Mouse (Mus musculus): Measurements from ENCODE around the gene Ubr1. TPM values are rescaled to one million over a fixed set of nuclear protein-coding genes. Genes with fewer than 3 reads are reported as not detected.

The Ubr1 gene
- polyA plus RNA-seq (2014; fragmentation: Nextera tagmentation; extraction: Ambion mirVana): 22.3 and 23.4 TPM in 2 replicates

DNA sequence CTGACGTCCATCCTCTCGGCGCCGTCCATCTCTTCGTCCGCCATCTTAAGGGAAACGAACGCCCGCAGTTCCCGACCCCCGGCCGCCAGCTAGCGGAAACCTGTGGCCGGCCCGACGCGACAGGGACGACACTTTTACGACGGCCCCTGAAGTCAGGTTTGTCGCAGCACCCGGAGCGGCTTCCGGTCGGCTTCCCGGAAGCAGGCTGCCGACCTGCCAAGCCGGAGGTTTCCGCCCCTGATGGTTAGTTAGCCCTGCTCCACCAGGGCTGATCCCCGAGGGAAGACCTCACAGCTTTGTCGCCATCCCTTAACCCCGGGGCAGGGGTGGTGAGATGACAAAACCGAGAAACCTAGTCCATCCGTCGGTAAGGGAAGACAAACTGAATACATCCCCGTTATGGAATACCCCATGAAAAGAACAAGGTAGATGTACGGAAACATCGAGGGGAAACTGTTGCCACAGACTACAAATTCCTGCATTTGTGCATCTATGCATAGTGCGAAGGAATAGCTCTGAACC is at the start of gene Ubr1:
Gene Ubr1, minus strand, starts transcription at position 157 of the 522 bp plus-strand sequence.
- H3K27me3 ChIP-seq (replicated peaks; ENCODE audit: control insufficient read depth, insufficient read depth, low read length): no peaks in the 10 kb centered on the region
- H3K4me1 ChIP-seq (replicated peaks; ENCODE audit: control insufficient read depth, insufficient read depth, low read length): peaks cover 9% of the 10 kb centered on the region
- H3K36me3 ChIP-seq (ENCODE audit: control insufficient read depth, insufficient read depth, low read length): no peaks in the 10 kb centered on the region
- peak within 1 kb of the TSS; percentile 75 for H3K27ac ChIP-seq (ENCODE audit: low read depth, low read length)
- no peaks in the 10 kb centered on the region for H3K9me3 ChIP-seq (ENCODE audit: control insufficient read depth, low read length)
- peak within 1 kb of the TSS; percentile 78 for H3K4me2 ChIP-seq
- 1% methylated on average over 39 of the region's 39 CpGs for WGBS
- peak; percentile 83 for DNase-seq (ENCODE audit: low spot score)
- peak within 1 kb of the TSS; percentile 82 for H3K9ac ChIP-seq (ENCODE audit: low read depth, low read length)
- peak within 1 kb of the TSS; percentile 75 for H3K4me3 ChIP-seq (ENCODE audit: low read depth, low read length)
- ATAC-seq (replicated peaks; ENCODE audit: low FRiP score): peak; percentile 83

DNA sequence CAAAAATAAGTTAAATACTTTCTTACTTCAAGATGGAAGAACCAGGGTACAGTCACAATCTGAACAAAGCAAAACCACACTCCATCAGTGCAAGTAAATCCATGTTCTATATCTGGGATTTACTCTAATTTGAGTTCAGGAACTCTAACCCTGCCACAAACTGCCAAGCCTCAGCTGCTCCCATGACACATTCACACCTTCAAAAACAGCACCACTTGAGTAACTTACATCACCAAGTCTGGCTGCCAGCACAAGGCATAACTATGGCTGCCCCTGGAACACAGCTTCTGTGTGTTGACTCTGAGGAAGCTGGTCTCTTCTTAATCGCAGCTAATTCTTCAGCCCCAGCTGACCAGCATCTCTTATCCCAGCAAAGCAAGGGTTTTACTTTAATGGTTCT is 46.6 kb upstream of the Ubr1 start:
- DNase-seq (ENCODE audit: low spot score) (no peak), ATAC-seq (replicated peaks; ENCODE audit: low FRiP score) (no peak)
- 90% methylated on average over 1 of the region's 1 CpGs for WGBS
- no peak overlapping the region for H3K27ac ChIP-seq (ENCODE audit: low read depth, low read length)
- no peaks in the 10 kb centered on the region for H3K27me3 ChIP-seq (replicated peaks; ENCODE audit: control insufficient read depth, insufficient read depth, low read length)
- H3K4me3 ChIP-seq (ENCODE audit: low read depth, low read length): no peak overlapping the region
- no peaks in the 10 kb centered on the region for H3K9me3 ChIP-seq (ENCODE audit: control insufficient read depth, low read length)
- no peak overlapping the region for H3K9ac ChIP-seq (ENCODE audit: low read depth, low read length)
- H3K36me3 ChIP-seq (ENCODE audit: control insufficient read depth, insufficient read depth, low read length): peaks cover 7% of the 10 kb centered on the region
- no peaks in the 10 kb centered on the region for H3K4me1 ChIP-seq (replicated peaks; ENCODE audit: control insufficient read depth, insufficient read depth, low read length)
- no peak overlapping the region for H3K4me2 ChIP-seq

DNA sequence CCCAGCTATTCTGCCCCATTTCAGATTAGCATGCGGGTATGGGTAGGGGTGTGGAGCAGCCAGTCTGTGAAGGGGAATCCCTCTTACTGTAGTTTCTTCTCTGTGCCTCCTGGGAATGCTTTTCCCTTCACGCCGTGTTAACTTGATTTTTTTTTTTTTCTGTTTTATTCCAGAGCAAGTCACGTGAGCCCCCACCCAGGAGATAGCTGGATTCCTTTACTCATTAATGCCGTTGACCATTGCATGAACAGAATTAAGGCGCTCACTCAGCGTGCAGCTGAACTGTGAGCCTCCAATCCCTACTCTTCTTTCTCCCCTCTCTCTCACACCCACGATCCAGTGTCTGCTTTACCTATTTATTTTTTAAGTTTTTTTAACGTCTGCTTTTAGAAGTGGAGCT is 45.7 kb upstream of the Ubr1 start:
- no peak overlapping the region for H3K4me2 ChIP-seq
- no peak overlapping the region for H3K9ac ChIP-seq (ENCODE audit: low read depth, low read length)
- WGBS: 88% methylated on average over 9 of the region's 9 CpGs
- ATAC-seq (replicated peaks; ENCODE audit: low FRiP score) (no peak), DNase-seq (ENCODE audit: low spot score) (no peak)
- no peak overlapping the region for H3K27ac ChIP-seq (ENCODE audit: low read depth, low read length)
- H3K9me3 ChIP-seq (ENCODE audit: control insufficient read depth, low read length): no peaks in the 10 kb centered on the region
- H3K4me1 ChIP-seq (replicated peaks; ENCODE audit: control insufficient read depth, insufficient read depth, low read length): no peaks in the 10 kb centered on the region
- H3K27me3 ChIP-seq (replicated peaks; ENCODE audit: control insufficient read depth, insufficient read depth, low read length): no peaks in the 10 kb centered on the region
- peaks cover 9% of the 10 kb centered on the region for H3K36me3 ChIP-seq (ENCODE audit: control insufficient read depth, insufficient read depth, low read length)
- H3K4me3 ChIP-seq (ENCODE audit: low read depth, low read length): no peak overlapping the region

- DNase-seq (ENCODE audit: low spot score) (no peak), ATAC-seq (replicated peaks; ENCODE audit: low FRiP score) (no peak)
- Histone ChIP-seq H3K4me2 (no peak overlapping the region), H3K9ac (ENCODE audit: low read depth, low read length) (no peak overlapping the region), H3K27me3 (replicated peaks; ENCODE audit: control insufficient read depth, insufficient read depth, low read length) (no peaks in the 10 kb centered on the region), H3K4me3 (ENCODE audit: low read depth, low read length) (no peak overlapping the region), H3K4me1 (replicated peaks; ENCODE audit: control insufficient read depth, insufficient read depth, low read length) (no peaks in the 10 kb centered on the region), H3K9me3 (ENCODE audit: control insufficient read depth, low read length) (no peaks in the 10 kb centered on the region), H3K27ac (ENCODE audit: low read depth, low read length) (no peak overlapping the region), H3K36me3 (ENCODE audit: control insufficient read depth, insufficient read depth, low read length) (peaks cover 9% of the 10 kb centered on the region)
- 77% methylated on average over 2 of the region's 2 CpGs for WGBS
Observed at GRCm38 (mm10) chr2:121015507-121015906, 45.0 kb upstream of the Ubr1 start.

- Histone ChIP-seq H3K9ac (ENCODE audit: low read depth, low read length) (no peak overlapping the region), H3K4me3 (ENCODE audit: low read depth, low read length) (no peak overlapping the region), H3K4me2 (no peak overlapping the region), H3K4me1 (replicated peaks; ENCODE audit: control insufficient read depth, insufficient read depth, low read length) (peaks cover 5% of the 10 kb centered on the region; the same call in 1 of the 2 replicates), H3K27ac (ENCODE audit: low read depth, low read length) (no peak overlapping the region), H3K36me3 (ENCODE audit: control insufficient read depth, insufficient read depth, low read length) (peaks cover 6% of the 10 kb centered on the region), H3K9me3 (ENCODE audit: control insufficient read depth, low read length) (no peaks in the 10 kb centered on the region), H3K27me3 (replicated peaks; ENCODE audit: control insufficient read depth, insufficient read depth, low read length) (no peaks in the 10 kb centered on the region)
- 90% methylated on average over 9 of the region's 9 CpGs for WGBS
- ATAC-seq (replicated peaks; ENCODE audit: low FRiP score): no peak
- DNase-seq (ENCODE audit: low spot score): no peak
Observed at GRCm38 (mm10) chr2:121012676-121013075, 42.2 kb upstream of the Ubr1 start.

DNA sequence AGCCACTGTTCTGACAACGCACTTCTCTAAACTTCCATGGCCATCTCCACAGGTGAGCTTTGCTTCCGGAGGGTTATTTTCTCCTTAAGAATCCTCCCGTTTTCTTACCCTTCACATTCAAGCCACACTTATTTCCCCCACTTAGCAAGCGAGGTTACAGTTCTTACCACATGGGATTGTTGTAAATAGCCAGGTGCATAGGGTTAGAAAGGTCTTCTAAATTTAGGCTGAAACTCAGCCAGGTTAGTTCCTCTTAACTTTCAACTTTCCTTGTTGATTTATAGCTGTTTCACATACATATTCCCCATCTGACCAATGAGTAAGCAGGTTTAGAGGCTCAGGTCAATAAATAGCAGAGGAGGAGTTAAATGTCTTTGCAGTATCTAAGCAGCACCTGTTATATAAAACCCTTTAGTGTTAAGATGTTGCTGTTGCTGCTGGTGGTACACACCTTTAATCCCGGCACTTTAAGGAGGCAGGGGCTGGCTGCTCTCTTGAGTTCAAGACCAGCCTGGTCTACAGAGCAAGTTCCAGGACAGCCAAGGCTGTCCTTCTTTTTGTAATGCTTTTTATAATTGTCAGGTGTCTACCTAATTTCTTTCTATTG is 38.7 kb upstream of the Ubr1 start:
- 27% methylated on average over 5 of the region's 5 CpGs for WGBS
- no peak overlapping the region for H3K27ac ChIP-seq (ENCODE audit: low read depth, low read length)

GRCm38 (mm10) chr2:121008664-121009007 is 38.1 kb upstream of the Ubr1 start:
- ATAC-seq (replicated peaks; ENCODE audit: low FRiP score): peak; percentile 18; the same call in 1 of the 2 replicates

More for the DNA sequence above, 38.7 kb upstream of the Ubr1 start:
- peak overlapping the region; percentile 78 for H3K4me2 ChIP-seq
- H3K4me1 ChIP-seq (replicated peaks; ENCODE audit: control insufficient read depth, insufficient read depth, low read length): peaks cover 5% of the 10 kb centered on the region; the same call in 1 of the 2 replicates
- H3K27me3 ChIP-seq (replicated peaks; ENCODE audit: control insufficient read depth, insufficient read depth, low read length): no peaks in the 10 kb centered on the region
- H3K9me3 ChIP-seq (ENCODE audit: control insufficient read depth, low read length): no peaks in the 10 kb centered on the region
- no peak for ATAC-seq (replicated peaks; ENCODE audit: low FRiP score)
- H3K4me3 ChIP-seq (ENCODE audit: low read depth, low read length): peak overlapping the region; percentile 81
- DNase-seq (ENCODE audit: low spot score): no peak
- H3K9ac ChIP-seq (ENCODE audit: low read depth, low read length): peak overlapping the region; percentile 69
- H3K36me3 ChIP-seq (ENCODE audit: control insufficient read depth, insufficient read depth, low read length): peaks cover 2% of the 10 kb centered on the region; the same call in 1 of the 2 replicates

GRCm38 (mm10) chr2:121007925-121008663 is 37.6 kb upstream of the Ubr1 start, which contains the start of gene Ccndbp1:
TSS of gene Ccndbp1 (plus strand) at chr2:121008403.
- Histone ChIP-seq H3K27ac (ENCODE audit: low read depth, low read length) (no peak within 1 kb of the TSS), H3K4me1 (replicated peaks; ENCODE audit: control insufficient read depth, insufficient read depth, low read length) (peaks cover 5% of the 10 kb centered on the region; the same call in 1 of the 2 replicates), H3K9ac (ENCODE audit: low read depth, low read length) (peak within 1 kb of the TSS; percentile 69), H3K4me3 (ENCODE audit: low read depth, low read length) (peak within 1 kb of the TSS; percentile 81), H3K27me3 (replicated peaks; ENCODE audit: control insufficient read depth, insufficient read depth, low read length) (no peaks in the 10 kb centered on the region), H3K9me3 (ENCODE audit: control insufficient read depth, low read length) (no peaks in the 10 kb centered on the region), H3K36me3 (ENCODE audit: control insufficient read depth, insufficient read depth, low read length) (peaks cover 2% of the 10 kb centered on the region; the same call in 1 of the 2 replicates), H3K4me2 (peak within 1 kb of the TSS; percentile 78)
- 2% methylated on average over 34 of the region's 34 CpGs for WGBS
- peak; percentile 96 for ATAC-seq (replicated peaks; ENCODE audit: low FRiP score)
- peak; percentile 88 for DNase-seq (ENCODE audit: low spot score)

More at GRCm38 (mm10) chr2:121008664-121009007, 38.1 kb upstream of the Ubr1 start:
- Histone ChIP-seq H3K4me2 (peak overlapping the region; percentile 78), H3K36me3 (ENCODE audit: control insufficient read depth, insufficient read depth, low read length) (peaks cover 2% of the 10 kb centered on the region; the same call in 1 of the 2 replicates), H3K9ac (ENCODE audit: low read depth, low read length) (peak overlapping the region; percentile 69), H3K9me3 (ENCODE audit: control insufficient read depth, low read length) (no peaks in the 10 kb centered on the region), H3K27me3 (replicated peaks; ENCODE audit: control insufficient read depth, insufficient read depth, low read length) (no peaks in the 10 kb centered on the region), H3K4me1 (replicated peaks; ENCODE audit: control insufficient read depth, insufficient read depth, low read length) (peaks cover 5% of the 10 kb centered on the region; the same call in 1 of the 2 replicates), H3K4me3 (ENCODE audit: low read depth, low read length) (peak overlapping the region; percentile 81), H3K27ac (ENCODE audit: low read depth, low read length) (no peak overlapping the region)
- under 1% methylated on average over 12 of the region's 12 CpGs for WGBS
- no peak for DNase-seq (ENCODE audit: low spot score)
